Mouse (Mus musculus) G1E-ER4 (cell line): Measurements from ENCODE around the gene Fam173a. TPM values are rescaled to one million over a fixed set of nuclear protein-coding genes. Genes with fewer than 3 reads are reported as not detected.

ENCODE experiments used
- GATA1 ChIP-seq: IDR thresholded peaks from one replicate; pipeline ENCODE4 v1.8.0; 2012; ENCODE audit warnings: low read length, inconsistent platforms
- polyA plus RNA-seq: library from polyadenylated mRNA; stranded (reverse); fragments of >175 nt; gene quantifications from 2 replicates; pipeline ENCODE4 v1.2.3, GENCODE M21; 2012

The Fam173a gene
- 28.7 and 30.6 TPM in 2 replicates for polyA plus RNA-seq

- TF ChIP-seq GATA1, result no peak
Observed at GRCm38 (mm10) chr17:25792615-25793014, at the start of gene Fam173a. TSS of gene Fam173a (minus strand) at chr17:25792901.

- no peak for TF ChIP-seq GATA1
Observed at GRCm38 (mm10) chr17:25841117-25841880, 48.6 kb upstream of the Fam173a start, which contains the start of gene Gm20683. TSS of gene Gm20683 (minus strand) at chr17:25841763.

GRCm38 (mm10) chr17:25840519-25840918, 47.8 kb upstream of the Fam173a start:
- TF ChIP-seq GATA1, result no peak

GRCm38 (mm10) chr17:25839455-25840235, 46.9 kb upstream of the Fam173a start:
- no peak for TF ChIP-seq GATA1

- no peak for TF ChIP-seq GATA1
Observed at GRCm38 (mm10) chr17:25838904-25839303, 46.2 kb upstream of the Fam173a start.

GRCm38 (mm10) chr17:25837533-25837932, 44.8 kb upstream of the Fam173a start:
- TF ChIP-seq GATA1, result no peak

GRCm38 (mm10) chr17:25837076-25837410, 44.3 kb upstream of the Fam173a start, which contains the start of gene Rhbdl1:
TSS of gene Rhbdl1 (minus strand) at chr17:25837295.
- no peak for TF ChIP-seq GATA1

- no peak for TF ChIP-seq GATA1
Observed at GRCm38 (mm10) chr17:25836397-25837075, 43.8 kb upstream of the Fam173a start.

GRCm38 (mm10) chr17:25835816-25836215, 43.1 kb upstream of the Fam173a start:
- TF ChIP-seq GATA1, result no peak

GRCm38 (mm10) chr17:25835301-25835700, 42.6 kb upstream of the Fam173a start:
- TF ChIP-seq GATA1, result no peak

GRCm38 (mm10) chr17:25834595-25835222, 42.0 kb upstream of the Fam173a start:
- no peak for TF ChIP-seq GATA1

- no peak for TF ChIP-seq GATA1
Observed at GRCm38 (mm10) chr17:25833961-25834594, 41.4 kb upstream of the Fam173a start.

- TF ChIP-seq GATA1, result no peak
Observed at GRCm38 (mm10) chr17:25833291-25833663, 40.6 kb upstream of the Fam173a start, which contains the start of gene Stub1. TSS of gene Stub1 (minus strand) at chr17:25833404.

- TF ChIP-seq GATA1, result no peak
Observed at GRCm38 (mm10) chr17:25832436-25833290, 40.0 kb upstream of the Fam173a start.
